Mouse (Mus musculus): ENCODE data around the gene Clec9a. TPM values are rescaled to one million over a fixed set of nuclear protein-coding genes. Genes with fewer than 3 reads are reported as not detected.

Clec9a gene
- 0.13 and 0.20 TPM in 2 replicates for polyA plus RNA-seq (2015; fragmentation: Nextera tagmentation; extraction: Ambion mirVana)

DNA sequence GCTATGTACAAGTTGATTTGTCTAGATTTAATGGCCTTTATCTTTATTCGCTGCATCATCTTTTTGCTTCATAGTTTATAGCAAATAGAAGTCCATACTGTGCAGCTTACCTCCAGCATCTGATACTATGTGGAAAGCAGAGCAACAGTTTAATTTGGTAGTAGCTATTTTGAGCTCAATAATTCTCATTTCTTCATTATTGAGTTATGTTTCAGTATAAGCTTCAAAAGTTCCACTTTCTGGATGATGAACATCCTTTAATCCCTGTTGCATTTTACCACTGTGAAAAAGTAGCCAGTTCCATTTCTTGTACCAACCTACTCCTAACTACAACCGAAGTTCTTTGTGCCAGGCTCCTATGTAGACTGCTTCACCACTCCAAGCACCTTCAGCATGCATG is at the start of gene Clec9a:
TSS of gene Clec9a (plus strand) at position 301 of the 400 bp plus-strand sequence.
- no peaks in the 10 kb centered on the region for H3K36me3 ChIP-seq
- WGBS = 89% methylated on average over 2 of the region's 2 CpGs
- no peak within 1 kb of the TSS for H3K9ac ChIP-seq
- no peak for ATAC-seq
- no peaks in the 10 kb centered on the region for H3K4me1 ChIP-seq (replicated peaks)
- H3K4me2 ChIP-seq (replicated peaks) = no peak within 1 kb of the TSS
- H3K27me3 ChIP-seq (replicated peaks) = no peaks in the 10 kb centered on the region
- H3K27ac ChIP-seq = no peak within 1 kb of the TSS
- no peak within 1 kb of the TSS for H3K4me3 ChIP-seq (replicated peaks)
- H3K9me3 ChIP-seq = no peaks in the 10 kb centered on the region

DNA sequence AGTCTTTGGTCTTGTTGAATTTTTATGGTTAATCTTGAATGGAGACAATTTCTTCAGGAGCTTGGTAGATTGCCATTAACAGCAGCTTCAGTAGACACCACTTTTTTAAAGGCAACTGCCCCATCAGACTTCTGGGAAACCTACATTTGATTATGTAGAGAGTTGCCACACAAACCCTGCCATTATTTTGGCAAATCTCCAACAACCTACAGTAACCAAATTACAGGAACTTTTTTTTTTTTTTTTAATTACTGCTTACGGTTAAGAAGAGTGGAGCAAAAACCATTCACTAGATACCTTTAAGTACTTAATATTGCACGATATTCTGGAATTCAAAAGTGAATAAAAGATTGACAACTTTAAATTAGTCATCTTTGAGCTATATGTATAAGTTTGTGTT is 49.1 kb upstream of the Clec9a start:
- no peak overlapping the region for H3K4me3 ChIP-seq (replicated peaks)
- no peak overlapping the region for H3K4me2 ChIP-seq (replicated peaks)
- H3K9me3 ChIP-seq = no peaks in the 10 kb centered on the region
- ATAC-seq = no peak
- no peaks in the 10 kb centered on the region for H3K36me3 ChIP-seq
- H3K27ac ChIP-seq = no peak overlapping the region
- no peaks in the 10 kb centered on the region for H3K4me1 ChIP-seq (replicated peaks)
- WGBS = 93% methylated on average over 2 of the region's 2 CpGs
- no peak overlapping the region for H3K9ac ChIP-seq
- H3K27me3 ChIP-seq (replicated peaks) = no peaks in the 10 kb centered on the region

DNA sequence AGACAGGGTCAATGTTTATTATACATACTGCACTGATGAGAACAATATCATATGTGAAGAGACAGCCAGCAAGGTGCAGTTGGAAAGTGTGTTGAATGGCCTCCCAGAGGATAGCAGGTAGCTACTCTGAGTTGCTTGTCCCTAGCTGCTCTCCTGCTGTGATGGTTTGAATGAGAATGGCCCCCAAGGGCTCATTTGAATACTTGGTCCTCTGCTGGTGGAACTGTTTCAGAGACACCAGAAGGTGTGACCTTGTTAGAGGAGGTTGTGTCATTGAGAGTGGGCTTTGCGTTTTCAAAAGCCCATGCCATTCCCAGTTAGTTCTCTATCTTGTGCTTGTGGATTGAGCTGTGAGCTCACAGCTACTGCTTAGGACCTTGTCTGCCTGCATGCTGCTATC is 44.7 kb upstream of the Clec9a start:
- no peaks in the 10 kb centered on the region for H3K27me3 ChIP-seq (replicated peaks)
- no peaks in the 10 kb centered on the region for H3K9me3 ChIP-seq
- no peak overlapping the region for H3K4me2 ChIP-seq (replicated peaks)
- H3K4me1 ChIP-seq (replicated peaks) = no peaks in the 10 kb centered on the region
- no peak for ATAC-seq
- H3K36me3 ChIP-seq = no peaks in the 10 kb centered on the region
- no peak overlapping the region for H3K9ac ChIP-seq
- WGBS = 29% methylated on average over 1 of the region's 1 CpGs
- H3K4me3 ChIP-seq (replicated peaks) = no peak overlapping the region
- no peak overlapping the region for H3K27ac ChIP-seq

DNA sequence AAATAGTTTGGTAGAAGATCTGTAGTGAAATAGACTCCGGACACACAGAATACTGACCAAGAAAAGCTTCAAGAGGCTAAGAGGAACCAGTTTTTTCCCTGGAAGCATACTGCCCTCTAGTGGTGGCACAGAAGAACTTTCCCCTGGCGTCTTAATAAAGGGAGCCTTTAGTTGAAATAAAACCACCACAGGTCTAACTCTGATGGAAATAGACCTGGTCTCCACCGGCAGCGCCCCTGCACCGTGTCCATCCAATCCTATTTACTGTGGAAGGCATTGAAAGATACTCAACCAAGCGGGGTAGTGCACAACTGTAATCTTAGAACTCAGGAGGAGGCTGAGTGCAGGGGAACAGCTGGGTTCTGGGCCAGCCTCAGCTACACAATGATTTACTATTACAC is 42.7 kb upstream of the Clec9a start:
- H3K27ac ChIP-seq = no peak overlapping the region
- ATAC-seq = peak; percentile 71
- H3K9ac ChIP-seq = no peak overlapping the region
- H3K4me3 ChIP-seq (replicated peaks) = no peak overlapping the region
- H3K36me3 ChIP-seq = no peaks in the 10 kb centered on the region
- H3K4me2 ChIP-seq (replicated peaks) = no peak overlapping the region
- 16% methylated on average over 6 of the region's 6 CpGs for WGBS
- H3K4me1 ChIP-seq (replicated peaks) = no peaks in the 10 kb centered on the region
- H3K27me3 ChIP-seq (replicated peaks) = no peaks in the 10 kb centered on the region
- H3K9me3 ChIP-seq = no peaks in the 10 kb centered on the region

DNA sequence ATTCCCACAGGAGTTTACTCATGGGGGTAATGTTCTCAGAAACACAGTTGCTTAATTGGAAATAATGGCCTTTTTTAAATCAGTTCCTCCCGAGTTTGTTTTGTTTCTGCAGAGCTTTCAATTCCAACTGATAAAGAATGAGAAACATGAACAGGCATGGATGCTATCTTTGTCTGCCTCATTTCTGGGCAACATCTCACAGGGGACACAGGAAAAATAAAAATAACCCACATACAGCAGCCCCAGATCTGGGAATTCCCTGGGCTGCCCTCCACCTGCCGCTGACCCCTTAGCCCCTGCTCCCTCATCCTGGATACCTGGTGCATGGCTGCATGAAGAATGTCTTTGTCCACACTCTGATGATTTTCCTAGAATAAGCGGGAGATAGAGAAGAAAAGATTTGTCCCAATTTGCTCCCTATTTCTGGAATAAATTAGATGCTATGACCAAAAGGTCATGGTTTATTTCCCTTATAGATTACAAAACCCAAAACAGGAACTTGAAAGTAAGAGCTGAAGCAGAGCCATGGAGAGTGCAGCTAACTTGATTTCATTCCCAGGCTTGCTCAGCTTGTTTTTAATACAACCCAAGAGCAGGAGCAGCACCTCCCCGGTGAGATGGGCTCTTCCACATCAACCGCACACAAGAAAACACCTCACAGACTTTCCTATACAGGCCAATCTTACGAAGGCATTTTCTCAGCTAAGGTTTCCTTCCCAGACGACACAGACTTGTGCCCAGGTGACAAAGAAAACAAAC is 39.1 kb upstream of the Clec9a start:
- 73% methylated on average over 7 of the region's 7 CpGs for WGBS
- Histone ChIP-seq H3K4me1 (replicated peaks) (no peaks in the 10 kb centered on the region), H3K4me2 (replicated peaks) (no peak overlapping the region), H3K9ac (no peak overlapping the region), H3K36me3 (no peaks in the 10 kb centered on the region), H3K27ac (no peak overlapping the region), H3K9me3 (no peaks in the 10 kb centered on the region), H3K4me3 (replicated peaks) (no peak overlapping the region), H3K27me3 (replicated peaks) (no peaks in the 10 kb centered on the region)
- ATAC-seq = no peak

DNA sequence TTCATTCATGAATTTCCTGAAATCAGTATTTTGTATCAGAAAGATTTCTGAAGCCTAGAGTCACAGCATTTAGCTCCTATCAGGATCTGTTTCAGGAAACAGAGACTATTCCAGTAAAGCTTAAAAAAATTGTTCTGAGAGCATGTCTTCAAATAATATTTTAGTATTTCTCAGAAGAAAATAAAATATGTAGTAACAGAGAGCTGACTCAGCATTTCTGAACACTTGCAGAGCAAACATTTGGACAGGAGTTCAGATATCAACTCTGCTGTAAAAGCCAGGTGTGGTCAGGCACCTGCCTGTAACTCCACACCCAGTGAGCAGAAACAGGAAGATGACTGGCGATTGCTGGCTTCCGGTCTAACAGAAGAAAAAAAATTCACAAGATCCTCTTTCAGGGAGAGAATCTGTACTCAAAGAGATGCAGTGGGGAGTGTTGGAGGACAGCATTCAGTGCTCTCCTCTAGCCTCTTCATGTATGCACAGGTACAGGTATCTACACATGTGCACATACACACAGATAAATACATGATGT is 33.7 kb upstream of the Clec9a start:
- H3K36me3 ChIP-seq = no peaks in the 10 kb centered on the region
- no peak overlapping the region for H3K4me2 ChIP-seq (replicated peaks)
- H3K27me3 ChIP-seq (replicated peaks) = no peaks in the 10 kb centered on the region
- H3K4me1 ChIP-seq (replicated peaks) = no peaks in the 10 kb centered on the region
- H3K4me3 ChIP-seq (replicated peaks) = no peak overlapping the region
- H3K9me3 ChIP-seq = no peaks in the 10 kb centered on the region
- peak; percentile 82 for ATAC-seq
- H3K27ac ChIP-seq = no peak overlapping the region
- H3K9ac ChIP-seq = no peak overlapping the region
- 53% methylated on average over 2 of the region's 2 CpGs for WGBS

DNA sequence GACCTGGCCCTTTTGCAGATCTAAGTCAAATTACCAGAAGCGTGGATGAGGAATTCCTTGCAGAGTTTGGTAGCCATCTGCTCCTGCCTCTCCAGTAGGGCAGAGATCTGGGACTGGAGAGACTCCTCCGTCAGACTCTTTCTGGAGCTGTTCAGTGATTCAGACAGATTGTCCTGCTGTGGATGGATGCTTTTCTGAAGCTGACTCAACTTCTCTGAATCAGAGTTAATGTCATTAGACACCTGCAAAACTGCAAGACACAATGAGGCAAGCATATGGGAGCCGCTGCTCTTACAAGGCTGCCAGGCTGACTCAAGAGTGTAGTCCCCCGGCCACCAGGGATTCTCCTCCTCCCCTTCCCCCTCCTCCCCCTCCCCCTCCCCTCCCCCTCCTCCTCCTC is 28.2 kb upstream of the Clec9a start:
- H3K9me3 ChIP-seq = no peaks in the 10 kb centered on the region
- no peaks in the 10 kb centered on the region for H3K36me3 ChIP-seq
- H3K4me3 ChIP-seq (replicated peaks) = no peak overlapping the region
- H3K27me3 ChIP-seq (replicated peaks) = no peaks in the 10 kb centered on the region
- WGBS = 69% methylated on average over 4 of the region's 4 CpGs
- no peak overlapping the region for H3K27ac ChIP-seq
- H3K4me2 ChIP-seq (replicated peaks) = no peak overlapping the region
- H3K4me1 ChIP-seq (replicated peaks) = no peaks in the 10 kb centered on the region
- no peak for ATAC-seq
- H3K9ac ChIP-seq = no peak overlapping the region

DNA sequence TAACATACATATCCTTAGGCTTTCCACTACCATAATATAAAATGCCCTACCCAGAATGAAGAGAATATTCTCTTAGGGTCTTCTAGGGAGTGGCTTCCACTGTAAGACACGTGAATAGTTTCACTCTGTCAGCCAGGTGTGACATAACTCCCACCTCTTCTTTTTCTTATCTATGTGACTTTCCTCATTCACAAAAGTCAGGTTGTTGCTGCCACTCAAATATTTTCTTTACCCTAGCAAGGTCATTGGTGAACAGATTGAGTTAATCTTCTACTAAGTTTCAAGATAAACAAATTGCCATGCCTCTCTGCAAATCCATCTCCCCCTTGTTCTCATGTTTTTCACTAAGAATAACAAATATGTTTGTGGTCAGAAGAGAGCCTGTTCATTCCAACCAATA is 26.9 kb upstream of the Clec9a start:
- Histone ChIP-seq H3K4me1 (replicated peaks) (no peaks in the 10 kb centered on the region), H3K27me3 (replicated peaks) (no peaks in the 10 kb centered on the region), H3K4me3 (replicated peaks) (no peak overlapping the region), H3K27ac (no peak overlapping the region), H3K9me3 (no peaks in the 10 kb centered on the region), H3K36me3 (no peaks in the 10 kb centered on the region), H3K9ac (no peak overlapping the region), H3K4me2 (replicated peaks) (no peak overlapping the region)
- 40% methylated on average over 1 of the region's 1 CpGs for WGBS
- ATAC-seq = peak; percentile 54

DNA sequence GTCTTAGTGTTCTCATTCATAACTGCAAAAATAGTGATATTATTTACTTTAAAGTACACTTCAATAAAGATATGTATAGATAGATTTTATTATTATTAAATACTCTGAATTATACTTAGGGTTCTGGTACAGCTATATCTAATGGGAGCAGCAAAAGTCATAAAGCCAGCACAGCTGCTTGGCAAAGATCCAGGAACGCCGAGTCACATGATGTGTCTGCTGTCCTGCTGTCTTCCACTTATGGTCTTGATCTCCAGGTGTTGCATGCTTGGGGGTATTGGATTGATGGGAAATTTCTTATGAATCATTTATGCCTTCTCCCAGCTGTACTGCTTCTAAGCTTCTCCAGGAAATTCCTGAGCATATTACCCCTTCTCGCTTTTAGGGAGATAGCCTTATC is 25.2 kb upstream of the Clec9a start:
- Histone ChIP-seq H3K9me3 (no peaks in the 10 kb centered on the region), H3K27ac (no peak overlapping the region), H3K4me3 (replicated peaks) (no peak overlapping the region), H3K4me1 (replicated peaks) (no peaks in the 10 kb centered on the region), H3K9ac (no peak overlapping the region), H3K4me2 (replicated peaks) (no peak overlapping the region), H3K27me3 (replicated peaks) (no peaks in the 10 kb centered on the region), H3K36me3 (no peaks in the 10 kb centered on the region)
- WGBS = 36% methylated on average over 3 of the region's 3 CpGs
- peak; percentile 76 for ATAC-seq

DNA sequence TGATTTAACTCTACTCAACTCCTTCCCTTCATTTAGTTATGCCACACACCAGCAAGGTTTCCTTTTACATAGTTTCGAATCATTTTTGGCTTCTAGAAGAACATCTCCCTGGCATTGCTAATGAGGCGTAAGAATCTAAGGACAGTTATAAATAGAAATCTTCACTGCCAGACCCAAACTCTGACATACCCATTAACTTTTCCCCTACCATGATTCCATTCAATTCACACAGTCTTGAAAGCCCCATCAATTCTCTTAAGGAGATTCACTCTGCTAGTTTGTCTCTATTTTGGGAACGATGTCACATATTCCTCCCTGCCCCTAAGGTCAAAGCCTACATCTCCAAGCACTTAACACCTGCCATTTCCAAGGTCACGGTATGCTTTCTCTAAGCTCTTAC is 23.7 kb upstream of the Clec9a start:
- Histone ChIP-seq H3K27me3 (replicated peaks) (no peaks in the 10 kb centered on the region), H3K4me2 (replicated peaks) (no peak overlapping the region), H3K9me3 (no peaks in the 10 kb centered on the region), H3K4me3 (replicated peaks) (no peak overlapping the region), H3K36me3 (no peaks in the 10 kb centered on the region), H3K9ac (no peak overlapping the region), H3K27ac (no peak overlapping the region), H3K4me1 (replicated peaks) (no peaks in the 10 kb centered on the region)
- ATAC-seq = no peak
- WGBS = 85% methylated on average over 4 of the region's 4 CpGs

DNA sequence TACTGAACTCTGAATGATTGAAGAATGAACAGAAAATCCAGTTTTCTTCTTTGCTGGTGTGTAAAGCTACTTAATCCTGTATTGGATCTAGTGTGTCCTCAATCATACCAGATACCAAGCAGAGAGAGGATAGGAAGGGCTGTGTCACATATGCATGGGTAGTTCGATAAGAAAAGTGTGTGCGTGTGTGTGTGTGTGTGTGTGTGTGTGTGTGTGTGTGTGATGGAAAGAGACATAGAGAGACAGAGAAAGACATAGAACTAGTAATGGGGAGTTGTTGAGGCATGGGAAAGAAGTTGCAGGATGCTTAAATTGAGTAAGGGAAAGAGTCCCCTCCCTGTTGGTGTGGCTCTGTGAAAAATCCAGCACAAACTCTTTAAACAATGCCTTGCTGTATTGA is 22.9 kb upstream of the Clec9a start, which contains the start of gene Clec12b:
TSS of gene Clec12b (minus strand) at position 101 of the 400 bp plus-strand sequence.
- no peak within 1 kb of the TSS for H3K9ac ChIP-seq
- WGBS = 82% methylated on average over 2 of the region's 2 CpGs
- H3K9me3 ChIP-seq = no peaks in the 10 kb centered on the region
- no peaks in the 10 kb centered on the region for H3K36me3 ChIP-seq
- no peak within 1 kb of the TSS for H3K4me2 ChIP-seq (replicated peaks)
- no peaks in the 10 kb centered on the region for H3K4me1 ChIP-seq (replicated peaks)
- H3K4me3 ChIP-seq (replicated peaks) = no peak within 1 kb of the TSS
- no peak within 1 kb of the TSS for H3K27ac ChIP-seq
- H3K27me3 ChIP-seq (replicated peaks) = no peaks in the 10 kb centered on the region
- no peak for ATAC-seq

DNA sequence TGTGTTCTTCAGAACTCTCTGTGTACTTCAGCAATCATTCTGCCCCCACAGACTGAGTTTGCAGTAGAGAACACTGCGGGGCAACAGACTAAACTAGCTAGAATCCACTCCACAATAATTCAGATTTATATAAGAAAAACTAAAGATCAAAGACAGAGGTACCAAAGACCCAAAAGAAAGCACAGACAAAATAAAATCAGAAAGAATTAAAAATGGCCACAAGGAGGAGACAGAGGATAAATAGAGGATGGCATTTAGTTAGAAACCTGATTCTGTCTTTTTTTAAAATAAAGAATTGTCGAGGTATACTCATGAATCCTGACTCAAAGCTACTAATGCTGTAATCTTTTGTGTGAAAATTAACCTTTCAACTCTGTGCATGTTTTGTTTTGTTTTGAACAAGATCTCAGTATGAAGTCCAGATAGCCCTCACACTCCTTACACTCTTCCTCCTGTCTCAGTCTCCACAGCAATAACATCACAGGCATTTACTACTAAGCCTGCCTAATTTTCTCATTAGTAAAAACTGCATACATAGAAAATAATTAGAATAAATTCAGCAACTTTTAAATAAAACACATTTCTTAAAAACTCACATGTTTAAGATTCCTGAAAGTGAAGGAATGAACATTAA is 15.5 kb upstream of the Clec9a start:
- Histone ChIP-seq H3K27me3 (replicated peaks) (no peaks in the 10 kb centered on the region), H3K9me3 (no peaks in the 10 kb centered on the region), H3K4me1 (replicated peaks) (no peaks in the 10 kb centered on the region), H3K4me3 (replicated peaks) (no peak overlapping the region), H3K4me2 (replicated peaks) (no peak overlapping the region), H3K27ac (no peak overlapping the region), H3K36me3 (no peaks in the 10 kb centered on the region), H3K9ac (no peak overlapping the region)
- ATAC-seq = no peak
- 23% methylated on average over 2 of the region's 2 CpGs for WGBS

DNA sequence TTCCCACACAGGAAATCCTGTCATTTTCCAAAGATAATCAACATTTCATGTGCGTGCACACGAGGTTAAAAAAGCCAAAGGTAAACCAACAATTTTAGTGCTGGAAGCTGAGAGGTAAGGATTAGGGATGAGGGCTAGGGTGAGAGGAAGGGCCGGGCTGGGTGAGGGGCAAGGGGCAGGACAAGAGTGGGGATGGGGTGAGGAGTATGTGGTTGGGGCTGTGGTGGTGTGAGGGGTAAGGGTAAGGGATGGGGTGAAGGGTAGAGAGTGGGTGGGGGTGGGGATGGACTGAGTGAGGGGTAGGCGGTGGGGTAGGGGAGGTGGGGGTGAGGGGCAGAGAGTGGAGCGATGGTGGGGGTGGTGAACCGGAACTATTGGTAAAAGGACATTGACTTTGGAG is 14.9 kb upstream of the Clec9a start:
- ATAC-seq = no peak
- H3K27ac ChIP-seq = no peak overlapping the region

More for the DNA sequence above, 14.9 kb upstream of the Clec9a start:
- Histone ChIP-seq H3K27me3 (replicated peaks) (no peaks in the 10 kb centered on the region), H3K9me3 (no peaks in the 10 kb centered on the region), H3K4me3 (replicated peaks) (no peak overlapping the region), H3K4me2 (replicated peaks) (no peak overlapping the region), H3K36me3 (no peaks in the 10 kb centered on the region), H3K4me1 (replicated peaks) (no peaks in the 10 kb centered on the region), H3K9ac (no peak overlapping the region)
- 70% methylated on average over 6 of the region's 6 CpGs for WGBS

Data from intestine, embryonic 15.5 days (tissue).